In the genomic region with DNA sequence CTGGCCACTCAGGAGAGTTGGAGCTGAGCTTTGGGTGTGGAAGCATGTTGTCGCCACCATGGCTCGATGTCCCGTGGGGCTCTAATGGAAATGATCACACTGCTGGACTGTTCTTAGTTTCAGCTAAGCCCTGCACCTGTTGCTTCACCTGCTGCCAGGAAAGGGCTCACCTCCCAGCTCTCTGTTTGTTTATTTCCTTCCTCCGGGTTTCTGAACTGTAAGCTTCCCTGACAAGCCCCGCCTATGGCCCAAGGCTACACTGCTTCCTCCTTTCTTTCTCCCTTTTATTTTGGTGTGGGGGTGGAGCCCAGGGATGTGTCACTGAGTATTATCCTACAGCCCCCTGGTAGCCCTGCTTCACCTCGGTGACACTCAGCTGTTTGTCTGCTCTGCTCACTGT, we compare ENCODE assay signal across 12 mouse cellular contexts. TPM values are rescaled to one million over a fixed set of nuclear protein-coding genes. Genes with fewer than 3 reads are reported as not detected.
DNase-seq lines count a peak whose midpoint lies in the region; ATAC-seq and TF ChIP-seq lines count a peak whose summit lies in the region.
"Had no signal": no experiment of that assay in that cellular context is flagged by ENCODE, and none has a peak within 500 bp of the region (broad histone marks: within the 10 kb centered on the region; RNA-seq: fewer than 3 reads in every experiment).

No protein-coding gene starts in this region.

- H3K9me3 ChIP-seq in forebrain, embryonic 16.5 days (ENCODE audit: control insufficient read depth, low read length): no peaks in the 10 kb centered on the region
- H3K9me3 ChIP-seq: limb, embryonic 15.5 days; neural tube, embryonic 13.5 days had no signal

- no peaks in the 10 kb centered on the region for H3K36me3 ChIP-seq in macrophage (ENCODE audit: inconsistent target)
- H3K36me3 ChIP-seq in forebrain, embryonic 16.5 days (ENCODE audit: control insufficient read depth, insufficient read depth): no peaks in the 10 kb centered on the region
- H3K36me3 ChIP-seq: limb, embryonic 15.5 days; midbrain, embryonic 12.5 days; neural tube, embryonic 13.5 days had no signal

- no peaks in the 10 kb centered on the region for H3K27me3 ChIP-seq in forebrain, embryonic 16.5 days (replicated peaks; ENCODE audit: control insufficient read depth, insufficient read depth, low read length)

- no peak overlapping the region for H3K4me3 ChIP-seq in gastrocnemius, adult 2 months
- H3K4me3 ChIP-seq in macrophage (ENCODE audit: inconsistent target): no peak overlapping the region
- H3K4me3 ChIP-seq in forebrain, embryonic 16.5 days (replicated peaks; ENCODE audit: low read length): no peak overlapping the region
- H3K4me3 ChIP-seq: limb, embryonic 15.5 days; midbrain, embryonic 12.5 days; neural tube, embryonic 13.5 days had no signal

- no peak overlapping the region for H3K9ac ChIP-seq in forebrain, embryonic 16.5 days (replicated peaks; ENCODE audit: low read depth, low read length)
- H3K9ac ChIP-seq: limb, embryonic 15.5 days; midbrain, embryonic 12.5 days; neural tube, embryonic 13.5 days had no signal

- ATAC-seq in forebrain, embryonic 16.5 days: no peak

- H3K4me1 ChIP-seq in forebrain, embryonic 16.5 days (replicated peaks; ENCODE audit: control insufficient read depth, insufficient read depth, low read length): peaks cover 15% of the 10 kb centered on the region

- DNase-seq in gastrocnemius, adult 2 months: peak; percentile 38
- no peak for DNase-seq in gastrocnemius, postnatal 14 days
- peak; percentile 18 for DNase-seq in 416B (ENCODE audit: low read depth)
- peak; percentile 91 for DNase-seq in R1 (ENCODE audit: low read depth, low spot score)
- DNase-seq in adrenal gland, adult 2 months: no peak
- no peak for DNase-seq in frontal cortex, postnatal 25 days (ENCODE audit: low spot score in 2 of 2)
- DNase-seq: cerebellum, adult 11 months had no signal

- intact Hi-C loops in gastrocnemius, adult 2 months (cut with DNase I): no loop called here
- intact Hi-C loops in gastrocnemius, postnatal 14 days (cut with DNase I; ENCODE audit: low total_unique reads): no loop called here

- no peak for TF ChIP-seq CTCF in gastrocnemius, adult 2 months (IDR thresholded peaks at IDR 0.05)

- 40% methylated on average over 6 of the region's 6 CpGs for WGBS in macrophage (ENCODE audit: missing documents)
- WGBS in forebrain, embryonic 16.5 days: 68% methylated on average over 6 of the region's 6 CpGs

- H3K27ac ChIP-seq in gastrocnemius, adult 2 months: peak overlapping the region; percentile 68
- peak overlapping the region; percentile 32; the same call in 1 of the 2 replicates for H3K27ac ChIP-seq in macrophage
- H3K27ac ChIP-seq in forebrain, embryonic 16.5 days (ENCODE audit: low read length): no peak overlapping the region
- H3K27ac ChIP-seq: limb, embryonic 15.5 days; midbrain, embryonic 12.5 days; neural tube, embryonic 13.5 days had no signal

- no peaks in the 10 kb centered on the region for H3K79me2 ChIP-seq in macrophage (ENCODE audit: inconsistent target)

- no peak overlapping the region for H3K4me2 ChIP-seq in forebrain, embryonic 16.5 days (ENCODE audit: low read length)
- H3K4me2 ChIP-seq: limb, embryonic 15.5 days; midbrain, embryonic 12.5 days; neural tube, embryonic 13.5 days had no signal

RNA-seq across cellular contexts. Expression of a gene that starts 8.8 kb away (rescaled TPM):
- total RNA-seq in gastrocnemius, adult 2 months (2021): under 1 TPM; 0.73 to 0.74 TPM
- total RNA-seq in gastrocnemius, postnatal 14 days (2021): 1 to 10 TPM; 1.4 to 2.1 TPM
- total RNA-seq in macrophage (2018; cell fraction: chromatin; rRNA removed): 100 to 1,000 TPM in 10 of 26 experiments, 10 to 100 TPM in 11, 1 to 10 TPM in 5; 5.6 to 262 (median 81.4) TPM
- total RNA-seq in macrophage (2018; cell fraction: cytosol; rRNA removed): 100 to 1,000 TPM in 8 of 26 experiments, 10 to 100 TPM in 18; 34.4 to 131 (median 62.0) TPM
- 100 to 1,000 TPM in 6 of 26 experiments, 10 to 100 TPM in 19, 1 to 10 TPM in 1; 9.0 to 177 (median 62.5) TPM for total RNA-seq in macrophage (2018; cell fraction: nucleus; rRNA removed)
- 57.7 to 102 TPM (median 78.1 TPM) in 3 replicates for polyA plus RNA-seq in macrophage (2018)
- total RNA-seq in adrenal gland, adult 2 months (2021): 1 to 10 TPM; 3.8 to 3.9 TPM
- 0.96 and 1.1 TPM in 2 replicates for polyA plus RNA-seq in adrenal gland, adult 2 months (2012; rRNA removed)
- 0.85 and 1.2 TPM in 2 replicates for polyA plus RNA-seq in forebrain, embryonic 16.5 days (2015; fragmentation: Nextera tagmentation; extraction: Ambion mirVana)

Comparison
In these comparisons a context has a peak if more than half of its experiments do, and no peak if none do; other contexts are left out.
1. DNase-seq: peak in gastrocnemius, adult 2 months (single experiment), 416B (single experiment) and R1 (single experiment); none in gastrocnemius, postnatal 14 days (single experiment), adrenal gland, adult 2 months (single experiment) and frontal cortex, postnatal 25 days (0 of 2).